Mouse (Mus musculus): ENCODE data around the gene Bcr.
"Not testable (repeated sequence)": the region's sequence is repeated elsewhere in the genome, so short reads cannot be mapped to it uniquely, and the experiment has no call there.

The Bcr gene

GRCm38 (mm10) chr10:75060217-75060842 lies at the start of gene Bcr:
Gene Bcr, plus strand, starts transcription at chr10:75060592.
- DNase-seq (ENCODE audit: low spot score in 2 of 2) = peak; percentile 55 to 82

GRCm38 (mm10) chr10:75010704-75011103 lies 49.7 kb upstream of the Bcr start:
- no peak for DNase-seq (ENCODE audit: low spot score in 2 of 2)

GRCm38 (mm10) chr10:75015465-75015864 lies 44.9 kb upstream of the Bcr start:
- no peak for DNase-seq (ENCODE audit: low spot score in 2 of 2)

GRCm38 (mm10) chr10:75016481-75016880 lies 43.9 kb upstream of the Bcr start:
- DNase-seq (ENCODE audit: low spot score in 2 of 2) = no peak

- no peak for DNase-seq (ENCODE audit: low spot score in 2 of 2)
These were observed 40.1 kb upstream of the Bcr start for GRCm38 (mm10) chr10:75020271-75020670.

GRCm38 (mm10) chr10:75021138-75021537 lies 39.3 kb upstream of the Bcr start:
- DNase-seq (ENCODE audit: low spot score in 2 of 2) = peak; percentile 65 to 86

GRCm38 (mm10) chr10:75026491-75026890 lies 33.9 kb upstream of the Bcr start:
- DNase-seq (ENCODE audit: low spot score in 2 of 2) = no peak

GRCm38 (mm10) chr10:75028743-75029142 lies 31.6 kb upstream of the Bcr start:
- DNase-seq (ENCODE audit: low spot score in 2 of 2) = no peak

GRCm38 (mm10) chr10:75029677-75030076 lies 30.7 kb upstream of the Bcr start:
- DNase-seq (ENCODE audit: low spot score in 2 of 2) = no peak

GRCm38 (mm10) chr10:75030234-75030633 lies 30.2 kb upstream of the Bcr start:
- no peak for DNase-seq (ENCODE audit: low spot score in 2 of 2)

- DNase-seq (ENCODE audit: low spot score in 2 of 2) = no peak
These were observed 28.9 kb upstream of the Bcr start for GRCm38 (mm10) chr10:75031345-75032114.

- peak in 1 of 2 experiments; percentile 59 for DNase-seq (ENCODE audit: low spot score in 2 of 2)
These were observed 28.0 kb upstream of the Bcr start, which contains the start of gene Rsph14 for GRCm38 (mm10) chr10:75032395-75032794. Gene Rsph14, minus strand, starts transcription at chr10:75032586.

- peak; percentile 70 to 80 for DNase-seq (ENCODE audit: low spot score in 2 of 2)
These were observed 23.5 kb upstream of the Bcr start, which contains the start of gene Rab36 for GRCm38 (mm10) chr10:75036883-75037379. Gene Rab36, plus strand, starts transcription at chr10:75037058.

GRCm38 (mm10) chr10:75042060-75042459 lies 18.3 kb upstream of the Bcr start:
- not testable (repeated sequence) for DNase-seq (ENCODE audit: low spot score in 2 of 2)

GRCm38 (mm10) chr10:75044459-75044858 lies 15.9 kb upstream of the Bcr start:
- DNase-seq (ENCODE audit: low spot score in 2 of 2) = no peak

GRCm38 (mm10) chr10:75045831-75046230 lies 14.6 kb upstream of the Bcr start:
- DNase-seq (ENCODE audit: low spot score in 2 of 2) = no peak

GRCm38 (mm10) chr10:75048711-75049110 lies 11.7 kb upstream of the Bcr start:
- DNase-seq (ENCODE audit: low spot score in 2 of 2) = no peak

GRCm38 (mm10) chr10:75051364-75052074 lies 8.9 kb upstream of the Bcr start:
- DNase-seq (ENCODE audit: low spot score in 2 of 2) = no peak

GRCm38 (mm10) chr10:75052902-75053301 lies 7.5 kb upstream of the Bcr start:
- DNase-seq (ENCODE audit: low spot score in 2 of 2) = no peak

- no peak for DNase-seq (ENCODE audit: low spot score in 2 of 2)
These were observed 6.7 kb upstream of the Bcr start for GRCm38 (mm10) chr10:75053655-75054054.

GRCm38 (mm10) chr10:75054125-75054524 lies 6.3 kb upstream of the Bcr start:
- DNase-seq (ENCODE audit: low spot score in 2 of 2) = no peak

- DNase-seq (ENCODE audit: low spot score in 2 of 2) = no peak
These were observed 4.7 kb upstream of the Bcr start for GRCm38 (mm10) chr10:75055672-75056071.

Measured in spleen, postnatal 4 days (tissue).